Mouse (Mus musculus) E14TG2a.4 (cell line): ENCODE measurements around the gene Lrp5.
A peak's percentile ranks its signal among the peaks of the same experiment; 100 is the strongest.

Experiments used
- H3K27me3 ChIP-seq: 2 replicates; pipeline ENCODE4 v1.6.1; 2014; ENCODE audit warnings: low read length, control low read depth; ENCODE audit not compliant: insufficient read depth
- H3K36me3 ChIP-seq: 2 replicates; pipeline ENCODE4 v1.6.1; 2014; ENCODE audit warnings: low read length, control low read depth; ENCODE audit not compliant: insufficient read depth
- H3K4me1 ChIP-seq: replicated peaks from 2 replicates; pipeline ENCODE4 v1.6.1; 2014; ENCODE audit warnings: low read depth, low read length, control low read depth
- H3K4me3 ChIP-seq: replicated peaks from 2 replicates; pipeline ENCODE4 v1.5.1; 2014; ENCODE audit warnings: mild to moderate bottlenecking, low read length
- H3K9me3 ChIP-seq: 2 replicates; pipeline ENCODE4 v1.6.1; 2014; ENCODE audit warnings: low read length, control low read depth
- CTCF ChIP-seq: conservative IDR thresholded peaks from 2 replicates; pipeline ENCODE4 v1.5.1; 2014; ENCODE audit warnings: low read length
- NANOG ChIP-seq: IDR thresholded peaks from 2 replicates; pipeline ENCODE4 v1.6.1; 2014; ENCODE audit warnings: borderline replicate concordance, low read length, mixed read lengths
- POU5F1 ChIP-seq: IDR thresholded peaks from 2 replicates; pipeline ENCODE4 v1.6.1; 2014; ENCODE audit warnings: low read length, borderline replicate concordance

Gene Lrp5

DNA sequence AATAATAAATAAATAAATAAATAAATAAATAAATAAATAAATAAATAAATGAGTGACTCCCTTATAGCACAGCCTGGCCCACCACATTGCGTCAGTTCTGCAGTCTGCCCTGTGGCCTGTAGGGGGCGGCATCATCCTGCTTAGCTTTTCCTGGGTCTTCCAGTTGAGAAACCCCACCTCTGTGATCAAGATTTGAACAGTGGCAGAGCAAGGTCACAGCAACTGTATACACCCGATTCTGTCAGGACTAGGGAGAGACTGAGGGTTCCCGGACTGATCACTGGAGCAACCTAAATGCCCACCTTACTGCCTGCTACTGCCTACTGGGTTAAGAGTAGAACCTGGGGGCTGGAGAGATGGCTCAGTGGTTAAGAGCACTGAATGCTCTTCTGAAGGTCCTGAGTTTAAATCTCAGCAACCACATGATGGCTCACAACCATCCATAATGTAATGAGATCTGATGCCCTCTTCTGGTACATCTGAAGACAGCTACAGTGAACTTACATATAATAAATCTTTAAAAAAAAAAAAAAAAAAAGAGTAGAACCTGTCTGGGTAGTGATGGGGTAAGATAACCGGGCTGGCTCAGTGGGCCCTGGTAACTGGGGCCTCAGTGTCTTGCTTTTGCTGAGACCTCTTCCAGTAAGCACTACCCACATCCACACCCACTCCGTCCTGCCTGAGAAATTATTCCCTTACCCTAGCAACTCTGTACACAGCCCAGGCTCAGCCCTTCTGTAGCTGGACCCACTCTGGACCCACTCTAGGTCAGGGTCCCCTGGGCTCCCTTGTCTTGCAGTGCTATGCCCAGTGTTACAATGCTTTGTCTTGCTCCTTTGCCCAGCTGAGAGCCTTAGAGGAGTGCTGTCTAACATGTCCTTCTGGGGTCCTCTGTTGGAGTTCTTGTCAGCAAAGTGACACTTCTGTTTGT, 13.4 kb upstream of the Lrp5 start:
- Histone ChIP-seq H3K27me3 (no peaks in the 10 kb centered on the region), H3K36me3 (no peaks in the 10 kb centered on the region), H3K4me1 (peaks cover 17% of the 10 kb centered on the region), H3K4me3 (no peak overlapping the region), H3K9me3 (no peaks in the 10 kb centered on the region)
- peak; percentile 98 for TF ChIP-seq CTCF
- no peak for TF ChIP-seq NANOG

DNA sequence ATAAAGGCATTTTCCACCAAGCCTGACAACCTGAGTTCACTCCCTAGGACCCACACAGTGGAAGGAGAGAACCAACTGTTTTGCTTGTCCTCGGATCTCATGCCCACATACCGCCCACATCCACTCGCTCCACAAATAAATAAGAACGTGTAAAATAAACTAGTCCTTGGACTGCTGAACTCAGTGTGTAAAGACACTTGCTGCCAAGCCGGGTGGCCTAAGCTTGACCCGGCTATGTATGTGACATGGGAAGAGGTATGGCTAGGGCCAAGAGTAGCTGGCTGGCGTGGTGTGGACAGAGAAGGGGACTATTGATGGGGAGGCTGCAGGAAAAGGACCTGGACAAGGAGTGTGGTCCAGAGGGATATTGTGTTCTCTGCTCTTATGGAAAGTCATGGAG, 11.7 kb upstream of the Lrp5 start:
- no peaks in the 10 kb centered on the region for H3K27me3 ChIP-seq
- H3K36me3 ChIP-seq = no peaks in the 10 kb centered on the region
- peaks cover 18% of the 10 kb centered on the region for H3K4me1 ChIP-seq
- no peaks in the 10 kb centered on the region for H3K9me3 ChIP-seq
- H3K4me3 ChIP-seq = no peak overlapping the region
- TF ChIP-seq NANOG = no peak
- no peak for TF ChIP-seq CTCF
- TF ChIP-seq POU5F1 = no peak

DNA sequence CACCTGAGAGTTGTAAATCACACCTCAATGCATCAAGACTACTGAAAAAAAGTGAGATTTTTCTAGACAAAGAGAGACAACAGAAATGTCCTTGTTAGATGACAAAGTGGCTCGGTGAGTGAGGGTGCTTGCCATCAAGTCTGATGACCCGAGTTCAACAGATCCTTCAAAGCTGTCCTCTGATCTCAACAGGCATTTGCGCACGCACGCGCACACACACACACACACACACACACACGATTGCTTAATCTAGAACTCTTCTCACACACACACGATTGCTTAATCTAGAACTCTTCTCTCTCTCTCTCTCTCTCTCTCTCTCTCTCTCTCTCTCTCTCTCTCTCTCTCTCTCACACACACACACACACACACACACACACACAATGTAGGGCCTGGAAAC, 9.6 kb upstream of the Lrp5 start:
- TF ChIP-seq NANOG (no peak), CTCF (no peak), POU5F1 (no peak)
- Histone ChIP-seq H3K9me3 (no peaks in the 10 kb centered on the region), H3K27me3 (no peaks in the 10 kb centered on the region), H3K4me1 (peaks cover 33% of the 10 kb centered on the region), H3K36me3 (no peaks in the 10 kb centered on the region), H3K4me3 (no peak overlapping the region)

DNA sequence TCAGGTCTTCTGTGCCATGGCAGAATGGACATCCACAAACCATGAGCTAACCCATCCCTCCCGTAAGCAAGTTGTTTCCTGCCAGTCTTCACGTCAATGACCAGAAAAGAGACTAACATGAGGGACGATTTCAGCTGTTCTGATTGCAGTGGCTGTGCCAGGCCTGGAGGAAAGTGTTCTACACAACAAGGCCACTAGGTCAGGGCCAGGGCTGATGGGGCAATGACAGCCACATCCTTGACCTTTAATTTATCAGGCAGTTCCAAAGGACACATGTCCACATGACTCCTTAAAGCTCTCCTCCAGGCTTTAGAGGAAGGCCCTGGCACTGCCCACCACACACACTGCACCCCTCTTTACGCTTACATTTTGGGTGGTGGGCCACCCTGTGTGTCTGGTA, 9.1 kb upstream of the Lrp5 start:
- Histone ChIP-seq H3K4me1 (peaks cover 32% of the 10 kb centered on the region), H3K36me3 (no peaks in the 10 kb centered on the region), H3K9me3 (no peaks in the 10 kb centered on the region), H3K27me3 (no peaks in the 10 kb centered on the region), H3K4me3 (no peak overlapping the region)
- TF ChIP-seq CTCF (no peak), NANOG (no peak)

DNA sequence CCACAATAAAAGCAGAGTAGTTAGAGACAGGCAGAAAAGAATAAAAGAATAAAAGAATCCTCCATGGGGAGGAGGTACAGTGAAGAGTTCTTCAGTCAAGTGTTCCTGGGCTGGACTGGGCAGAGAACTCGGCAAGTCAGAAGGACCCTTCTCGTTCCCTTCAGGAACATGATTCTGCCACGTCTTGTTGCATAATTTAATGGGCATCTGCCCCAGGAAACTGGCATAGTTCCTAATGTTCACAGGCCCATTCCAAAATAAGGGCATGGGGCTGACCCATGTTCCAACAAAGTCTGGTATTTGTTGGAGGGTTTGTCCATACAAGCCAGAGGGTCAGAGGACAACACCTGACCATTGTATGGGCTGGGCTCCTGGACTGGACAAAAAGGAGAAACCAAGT, 8.6 kb upstream of the Lrp5 start:
- TF ChIP-seq CTCF = no peak
- TF ChIP-seq POU5F1 = no peak
- no peak for TF ChIP-seq NANOG
- H3K27me3 ChIP-seq = no peaks in the 10 kb centered on the region
- H3K4me1 ChIP-seq = peaks cover 28% of the 10 kb centered on the region
- no peak overlapping the region for H3K4me3 ChIP-seq
- no peaks in the 10 kb centered on the region for H3K36me3 ChIP-seq
- no peaks in the 10 kb centered on the region for H3K9me3 ChIP-seq

DNA sequence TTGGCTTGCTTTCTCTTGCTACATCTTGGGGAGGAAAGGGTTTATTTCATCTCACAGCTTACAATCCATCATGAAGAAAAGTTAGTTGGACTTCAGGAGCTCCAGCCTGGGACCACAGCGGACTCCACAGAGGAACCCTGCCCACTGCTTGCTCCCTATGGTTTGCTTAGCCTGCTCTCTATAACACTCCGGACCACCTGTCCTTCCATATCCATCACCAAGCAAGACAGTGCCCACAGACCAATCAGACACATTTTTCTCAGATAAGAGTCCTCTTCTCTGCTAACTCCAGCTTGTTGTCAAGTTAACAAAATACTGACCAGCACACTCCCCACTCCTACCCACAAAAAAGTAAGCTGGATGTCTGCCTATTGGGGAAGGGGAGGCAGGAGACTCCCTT, 8.1 kb upstream of the Lrp5 start:
- no peak for TF ChIP-seq CTCF
- Histone ChIP-seq H3K4me3 (no peak overlapping the region), H3K27me3 (no peaks in the 10 kb centered on the region), H3K9me3 (no peaks in the 10 kb centered on the region), H3K4me1 (peaks cover 23% of the 10 kb centered on the region), H3K36me3 (no peaks in the 10 kb centered on the region)

DNA sequence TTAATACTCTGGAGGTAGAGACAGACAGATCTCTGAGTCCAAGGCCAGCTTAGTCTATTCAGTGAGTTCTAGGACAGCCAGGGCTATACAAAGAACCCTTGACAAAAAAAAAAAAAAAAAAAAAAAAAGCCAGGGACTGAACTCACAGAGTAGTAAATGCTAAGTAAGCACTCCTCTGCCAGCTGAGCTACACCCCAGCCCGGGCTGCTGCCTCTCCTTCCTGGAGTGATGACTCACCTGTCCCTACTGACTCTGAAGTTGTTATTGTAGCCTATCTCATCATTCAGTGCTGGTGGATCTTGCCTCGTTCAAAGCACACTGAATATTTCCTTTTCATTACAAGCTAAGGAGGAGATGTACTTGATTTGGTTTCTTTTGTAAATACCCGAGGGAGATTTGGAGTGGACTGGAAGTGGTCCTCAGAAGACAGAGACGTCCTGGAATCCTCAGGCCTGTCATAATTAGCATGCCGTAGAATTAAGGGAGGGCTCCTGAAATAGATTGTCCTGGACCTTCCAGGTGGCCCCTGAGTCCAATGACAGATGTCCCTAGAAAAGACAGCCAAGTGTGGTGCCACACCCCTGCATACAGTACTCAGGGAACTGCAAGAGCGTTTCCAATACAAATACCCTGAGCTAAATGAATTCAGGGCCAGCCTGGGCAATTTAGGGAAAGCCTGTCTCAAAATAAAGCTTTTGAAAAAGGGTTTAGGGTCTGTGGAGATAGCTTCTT, 6.2 kb upstream of the Lrp5 start:
- no peaks in the 10 kb centered on the region for H3K9me3 ChIP-seq
- no peaks in the 10 kb centered on the region for H3K36me3 ChIP-seq
- no peak for TF ChIP-seq POU5F1
- no peak for TF ChIP-seq NANOG
- no peak for TF ChIP-seq CTCF
- H3K4me3 ChIP-seq = no peak overlapping the region
- 0 out of 2 replicates have a peak, but pooled peaks cover under 1% of the 10 kb centered on the region for H3K27me3 ChIP-seq
- H3K4me1 ChIP-seq = peaks cover 36% of the 10 kb centered on the region

DNA sequence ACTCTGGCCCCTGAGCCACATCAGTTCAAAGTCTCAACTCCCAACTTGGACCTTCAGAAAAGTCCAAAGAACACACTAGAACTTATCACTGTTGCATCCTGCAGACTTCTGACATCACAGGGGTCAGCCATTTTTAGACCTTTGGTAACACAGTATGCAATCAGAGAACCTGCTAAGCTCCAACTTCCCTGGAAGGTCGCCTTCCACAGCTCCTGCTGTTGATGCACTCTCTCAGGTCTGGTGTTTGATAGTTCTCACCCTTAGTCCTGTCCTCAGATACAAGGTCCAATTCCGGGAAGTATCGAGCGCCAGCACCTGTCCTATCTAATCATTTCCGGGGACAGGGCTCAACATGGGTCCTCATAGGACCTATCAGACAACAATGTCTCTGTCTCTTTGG, 5.0 kb upstream of the Lrp5 start:
- TF ChIP-seq CTCF (no peak), NANOG (no peak), POU5F1 (no peak)
- Histone ChIP-seq H3K4me3 (no peak overlapping the region), H3K9me3 (no peaks in the 10 kb centered on the region), H3K36me3 (no peaks in the 10 kb centered on the region), H3K4me1 (peaks cover 46% of the 10 kb centered on the region), H3K27me3 (peaks cover 11% of the 10 kb centered on the region)
